Mouse (Mus musculus) adrenal gland, postnatal 4 days (tissue): Measurements from ENCODE around the gene Zfp384. TPM values are rescaled to one million over a fixed set of nuclear protein-coding genes. Genes with fewer than 3 reads are reported as not detected.

Source experiments
- DNase-seq, 2 experiments: peaks; one replicate each; pipeline ENCODE4 v3.0.0; 2021 to 2022; ENCODE audit warnings: low spot score in 2 of 2, mixed read lengths in 2 of 2
- total RNA-seq, 2 experiments: library from RNA; stranded (reverse); gene quantifications; 2 replicates each; pipeline ENCODE4 v1.2.3; 2021

The Zfp384 gene
- total RNA-seq, 2 experiments from 2014 or later: 60.6 to 67.6 TPM

DNA sequence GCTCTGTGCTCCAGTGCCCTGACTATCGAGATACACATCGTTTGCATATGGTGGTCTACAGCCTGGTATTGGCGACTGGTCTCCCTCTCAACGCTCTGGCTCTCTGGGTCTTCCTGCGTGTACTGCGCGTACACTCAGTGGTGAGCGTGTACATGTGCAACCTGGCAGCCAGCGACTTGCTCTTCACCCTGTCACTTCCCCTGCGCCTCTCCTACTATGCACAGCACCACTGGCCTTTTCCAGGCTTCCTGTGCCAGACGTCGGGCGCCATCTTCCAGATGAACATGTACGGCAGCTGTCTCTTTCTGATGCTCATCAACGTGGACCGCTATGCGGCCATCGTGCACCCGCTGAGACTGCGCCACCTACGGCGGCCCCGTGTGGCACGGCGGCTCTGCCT, 72.4 kb downstream of the Zfp384 start:
- no peak for DNase-seq

GRCm38 (mm10) chr6:125081797-125082560, 73.0 kb downstream of the Zfp384 start:
- DNase-seq: peak; percentile 74 to 78

GRCm38 (mm10) chr6:125082801-125083386, 73.9 kb downstream of the Zfp384 start:
- DNase-seq: no peak

DNA sequence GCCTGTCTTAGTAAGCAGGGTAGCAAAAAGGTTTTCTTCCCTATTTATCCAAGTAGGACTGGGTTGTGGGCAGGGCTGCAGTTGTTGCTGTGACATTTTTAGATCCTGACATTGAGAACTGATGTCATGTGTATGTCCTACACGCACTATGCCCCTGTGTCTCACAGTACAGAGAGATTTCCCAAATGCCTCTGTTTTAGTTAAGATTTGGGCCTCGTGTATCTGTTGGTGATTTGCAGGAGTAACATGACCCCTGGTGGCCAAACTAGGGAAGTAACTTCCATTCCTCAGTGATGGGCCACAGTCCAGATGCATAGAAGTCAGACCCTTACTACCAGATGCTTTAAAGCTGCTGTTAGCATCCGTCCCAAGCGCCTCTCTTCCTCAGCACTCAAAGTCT, 75.5 kb downstream of the Zfp384 start:
- no peak for DNase-seq

Other genes with a start within 250 kb of the Zfp384 start
- gene Eno2, start 239.5 kb upstream of the Zfp384 start, total RNA-seq: 10 to 100 TPM; 17.9 to 28.3 TPM
- gene Lrrc23, start 229.4 kb upstream of the Zfp384 start, total RNA-seq: not detected
- 10 to 100 TPM; 18.7 to 19.2 TPM for gene Spsb2, start 200.5 kb upstream of the Zfp384 start, total RNA-seq
- 100 to 1,000 TPM; 422 to 439 TPM for gene Tpi1, start 194.8 kb upstream of the Zfp384 start, total RNA-seq
- gene Usp5, start 179.7 kb upstream of the Zfp384 start, total RNA-seq: 100 to 1,000 TPM; 141 to 148 TPM
- 10 to 100 TPM; 50.6 to 58.6 TPM for gene Cdca3, start 179.6 kb upstream of the Zfp384 start, total RNA-seq
- gene Gnb3, start 168.9 kb upstream of the Zfp384 start, total RNA-seq: 10 to 100 TPM; 13.9 to 16.3 TPM
- gene P3h3, start 151.4 kb upstream of the Zfp384 start, total RNA-seq: 10 to 100 TPM; 47.3 to 52.2 TPM
- 1 to 10 TPM; 5.1 to 5.6 TPM for gene Gpr162, start 145.2 kb upstream of the Zfp384 start, total RNA-seq
- gene Cd4, start 120.9 kb upstream of the Zfp384 start, total RNA-seq: under 1 TPM; 0.62 to 0.84 TPM
- 1 to 10 TPM; 1.5 to 1.7 TPM for gene Lag3, start 97.4 kb upstream of the Zfp384 start, total RNA-seq
- gene Ptms, start 89.0 kb upstream of the Zfp384 start, total RNA-seq: 100 to 1,000 TPM; 692 to 728 TPM
- gene Mlf2, start 77.8 kb upstream of the Zfp384 start, total RNA-seq: 100 to 1,000 TPM; 257 to 265 TPM
- gene Cops7a, start 43.6 kb upstream of the Zfp384 start, total RNA-seq: 100 to 1,000 TPM; 143 to 151 TPM
- gene Pianp, start 12.5 kb upstream of the Zfp384 start, total RNA-seq: 10 to 100 TPM in 1 of 2 experiments, 1 to 10 TPM in 1; 6.2 to 11.1 TPM
- gene Ing4, start 30.6 kb downstream of the Zfp384 start, total RNA-seq: 100 to 1,000 TPM; 118 TPM
- gene Acrbp, start 40.5 kb downstream of the Zfp384 start, total RNA-seq: 1 to 10 TPM; 7.3 to 8.0 TPM
- 1 to 10 TPM in 1 of 2 experiments, under 1 TPM in 1; 0.84 to 1.0 TPM for gene Lpar5, start 58.8 kb downstream of the Zfp384 start, total RNA-seq
- gene Chd4, start 86.8 kb downstream of the Zfp384 start, total RNA-seq: 100 to 1,000 TPM; 227 to 264 TPM
- gene Nop2, start 122.8 kb downstream of the Zfp384 start, total RNA-seq: 10 to 100 TPM; 36.5 to 36.8 TPM
- gene Iffo1, start 136.1 kb downstream of the Zfp384 start, total RNA-seq: 10 to 100 TPM; 42.7 to 49.9 TPM
- gene Gapdh, start 157.3 kb downstream of the Zfp384 start, total RNA-seq: 1,000 to 10,000 TPM; 1,146 to 1,218 TPM
- gene Ncapd2, start 182.6 kb downstream of the Zfp384 start, total RNA-seq: 100 to 1,000 TPM in 1 of 2 experiments, 10 to 100 TPM in 1; 95.5 to 107 TPM
- gene Mrpl51, start 182.7 kb downstream of the Zfp384 start, total RNA-seq: 100 to 1,000 TPM; 155 to 168 TPM
- 10 to 100 TPM; 42.5 to 44.0 TPM for gene Vamp1, start 206.4 kb downstream of the Zfp384 start, total RNA-seq
- 10 to 100 TPM; 10.2 to 11.3 TPM for gene Tapbpl, start 222.7 kb downstream of the Zfp384 start, total RNA-seq
- gene Cd27, start 227.9 kb downstream of the Zfp384 start, total RNA-seq: under 1 TPM; 0.36 to 0.68 TPM